In genomic region chr9:57764974-57765363, GRCm38 (mm10) we compare ENCODE assay signal across 8 mouse cellular contexts. TPM values are rescaled to one million over a fixed set of nuclear protein-coding genes. Genes with fewer than 3 reads are reported as not detected.
DNase-seq lines count a peak whose midpoint lies in the region; ATAC-seq and TF ChIP-seq lines count a peak whose summit lies in the region.

No protein-coding gene starts in this region.

- peak overlapping the region; percentile 99 for H3K9ac ChIP-seq in forebrain, postnatal 0 days
- peak overlapping the region; percentile 99 for H3K9ac ChIP-seq in lung, embryonic 15.5 days

- TF ChIP-seq CTCF in cerebellum, adult 2 months (IDR thresholded peaks at IDR 0.05; ENCODE audit: borderline replicate concordance, insufficient read depth, low read depth, low read length) = no peak
- TF ChIP-seq CTCF in forebrain, postnatal 0 days (IDR thresholded peaks at IDR 0.05; ENCODE audit: low read depth) = no peak
- no peak for TF ChIP-seq CTCF in olfactory bulb, adult 2 months (IDR thresholded peaks at IDR 0.05; ENCODE audit: insufficient read depth, low read depth, low read length)

- no peaks in the 10 kb centered on the region for H3K9me3 ChIP-seq in forebrain, postnatal 0 days (ENCODE audit: low read length)
- H3K9me3 ChIP-seq in lung, embryonic 15.5 days = no peaks in the 10 kb centered on the region

- 0 out of 2 replicates have a peak, but pooled peaks have one; percentile 49 for TF ChIP-seq POLR2A in cerebellum, adult 2 months (IDR thresholded peaks at IDR 0.05; ENCODE audit: borderline replicate concordance, insufficient read depth, low read length)
- peak; percentile 54 for TF ChIP-seq POLR2A in olfactory bulb, adult 2 months (IDR thresholded peaks at IDR 0.05; ENCODE audit: insufficient read depth, low read depth, low read length)

- peak; percentile 93 for ATAC-seq in forebrain, postnatal 0 days
- ATAC-seq in lung, embryonic 15.5 days (ENCODE audit: borderline replicate concordance, extremely low read depth, low FRiP score, low TSS enrichment) = peak; percentile 93

- DNase-seq in MN1 (ENCODE audit: low spot score) = peak; percentile 91
- DNase-seq in cerebellum, adult 2 months = peak; percentile 94
- DNase-seq in forebrain, postnatal 0 days = peak; percentile 94
- peak; percentile 96 for DNase-seq in heart, postnatal 4 days
- DNase-seq in layer of hippocampus, adult 8-10 months (ENCODE audit: low spot score in 2 of 2) = peak; percentile 86 to 90
- peak; percentile 91 for DNase-seq in thymus, adult 18-20 months

- peak overlapping the region; percentile 92 for H3K4me2 ChIP-seq in forebrain, postnatal 0 days (ENCODE audit: low read depth)
- peak overlapping the region; percentile 94 for H3K4me2 ChIP-seq in lung, embryonic 15.5 days

- H3K4me3 ChIP-seq in cerebellum, adult 2 months (replicated peaks; ENCODE audit: insufficient read depth, low read depth, low read length) = peak overlapping the region; percentile 54
- H3K4me3 ChIP-seq in forebrain, postnatal 0 days (ENCODE audit: low read depth, low read length) = peak overlapping the region; percentile 79
- peak overlapping the region; percentile 86 for H3K4me3 ChIP-seq in lung, embryonic 15.5 days
- peak overlapping the region; percentile 62 for H3K4me3 ChIP-seq in olfactory bulb, adult 2 months (ENCODE audit: insufficient read depth, low read depth, low read length)

- H3K27ac ChIP-seq in cerebellum, adult 2 months (ENCODE audit: insufficient read depth, low read length) = peak overlapping the region; percentile 89
- peak overlapping the region; percentile 99 for H3K27ac ChIP-seq in forebrain, postnatal 0 days (ENCODE audit: low read depth, low read length)
- peak overlapping the region; percentile 98 for H3K27ac ChIP-seq in lung, embryonic 15.5 days
- H3K27ac ChIP-seq in olfactory bulb, adult 2 months (ENCODE audit: insufficient read depth, low read depth, low read length) = peak overlapping the region; percentile 93

- H3K27me3 ChIP-seq in cerebellum, adult 2 months (ENCODE audit: control insufficient read depth, insufficient read depth, low read length) = no peaks in the 10 kb centered on the region
- no peaks in the 10 kb centered on the region for H3K27me3 ChIP-seq in forebrain, postnatal 0 days (ENCODE audit: insufficient read depth, low read length)
- no peaks in the 10 kb centered on the region for H3K27me3 ChIP-seq in lung, embryonic 15.5 days

- WGBS in cerebellum, adult 2 months = under 1% methylated on average over 45 of the region's 45 CpGs
- WGBS in forebrain, postnatal 0 days = under 1% methylated on average over 39 of the region's 45 CpGs
- WGBS in lung, embryonic 15.5 days = under 1% methylated on average over 45 of the region's 45 CpGs
- under 1% methylated on average over 45 of the region's 45 CpGs for WGBS in olfactory bulb, adult 2 months

- H3K36me3 ChIP-seq in forebrain, postnatal 0 days (ENCODE audit: insufficient read depth) = peaks cover 16% of the 10 kb centered on the region
- peaks cover 13% of the 10 kb centered on the region for H3K36me3 ChIP-seq in lung, embryonic 15.5 days

- H3K4me1 ChIP-seq in cerebellum, adult 2 months (ENCODE audit: control insufficient read depth, insufficient read depth, low read length) = peaks cover 21% of the 10 kb centered on the region
- peaks cover 26% of the 10 kb centered on the region for H3K4me1 ChIP-seq in forebrain, postnatal 0 days (ENCODE audit: insufficient read depth)
- H3K4me1 ChIP-seq in lung, embryonic 15.5 days = peaks cover 31% of the 10 kb centered on the region
- peaks cover 22% of the 10 kb centered on the region for H3K4me1 ChIP-seq in olfactory bulb, adult 2 months (ENCODE audit: control insufficient read depth, insufficient read depth, low read length)

RNA-seq across cellular contexts. Expression of gene Clk3, which starts 0.7 kb away (rescaled TPM):
- 144 TPM in 2 replicates for polyA plus RNA-seq in cerebellum, adult 2 months (2012; rRNA removed)
- total RNA-seq in forebrain, postnatal 0 days (2014; rRNA removed) = 79.7 and 105 TPM in 2 replicates
- polyA plus RNA-seq in forebrain, postnatal 0 days (2015; fragmentation: Nextera tagmentation; extraction: Ambion mirVana) = 55.4 and 61.7 TPM in 2 replicates
- total RNA-seq in heart, postnatal 4 days (2021) = 10 to 100 TPM; 43.5 to 49.1 TPM
- total RNA-seq in layer of hippocampus, adult 8-10 months (2022) = 100 to 1,000 TPM in 1 of 4 experiments, 10 to 100 TPM in 3; 72.0 to 102 (median 84.5) TPM
- 79.5 and 85.5 TPM in 2 replicates for polyA plus RNA-seq in lung, embryonic 15.5 days (2015; fragmentation: Nextera tagmentation; extraction: Ambion mirVana)
- 308 TPM in 1 of 2 replicates, not detected in the other for polyA plus RNA-seq in olfactory bulb, adult 2 months (2012; ENCODE audit: insufficient read depth, insufficient read length, low replicate concordance, missing spikeins)

RNA-seq across cellular contexts. Expression of gene Edc3, which starts 56.6 kb away (rescaled TPM):
- polyA plus RNA-seq in cerebellum, adult 2 months (2012; rRNA removed) = 16.1 TPM in 2 replicates
- 7.2 and 10.2 TPM in 2 replicates for total RNA-seq in forebrain, postnatal 0 days (2014; rRNA removed)
- polyA plus RNA-seq in forebrain, postnatal 0 days (2015; fragmentation: Nextera tagmentation; extraction: Ambion mirVana) = 23.5 and 27.8 TPM in 2 replicates
- total RNA-seq in heart, postnatal 4 days (2021) = 10 to 100 TPM in 1 of 2 experiments, 1 to 10 TPM in 1; 8.9 to 10.0 TPM
- total RNA-seq in layer of hippocampus, adult 8-10 months (2022) = 10 to 100 TPM; 14.0 to 23.7 (median 14.6) TPM
- polyA plus RNA-seq in lung, embryonic 15.5 days (2015; fragmentation: Nextera tagmentation; extraction: Ambion mirVana) = 34.0 and 35.8 TPM in 2 replicates
- polyA plus RNA-seq in olfactory bulb, adult 2 months (2012; ENCODE audit: insufficient read depth, insufficient read length, low replicate concordance, missing spikeins) = not detected in 2 replicates

Comparison
In these comparisons a context has a peak if more than half of its experiments do, and no peak if none do; other contexts are left out.
1. Peak in every context shown above with its lines: DNase-seq, ATAC-seq, H3K4me3 ChIP-seq and H3K27ac ChIP-seq.
2. RNA of gene Edc3, which starts 56.6 kb away (polyA plus RNA-seq): 34.0 to 35.8 TPM in lung, embryonic 15.5 days, 23.5 to 27.8 TPM in forebrain, postnatal 0 days and 16.1 TPM in cerebellum, adult 2 months; not detected in olfactory bulb, adult 2 months; every median in the first group is over 10 times any median in the second.